Mouse (Mus musculus) midbrain, postnatal 0 days (tissue): ENCODE results near the gene Dnajc1. TPM values are rescaled to one million over a fixed set of nuclear protein-coding genes. Genes with fewer than 3 reads are reported as not detected.
A peak's percentile ranks its signal among the peaks of the same experiment; 100 is the strongest.

ENCODE experiments used
- ATAC-seq: fragments of 200-750 bp; cut with Nextera tagmentation; 2 replicates; pipeline ENCODE4 v1.8.0; 2017; ENCODE audit warnings: moderate number of reproducible peaks, mild to moderate bottlenecking, moderate TSS enrichment, moderate library complexity; ENCODE audit not compliant: low FRiP score
- DNase-seq: peaks from one replicate; pipeline ENCODE4 v3.0.0-alpha.2; 2015; ENCODE audit warnings: low spot score
- H3K27ac ChIP-seq: fragments of 300-500 bp; sonication (generic); 2 replicates; pipeline ENCODE4 v1.5.1; 2014; ENCODE audit warnings: low read depth, mild to moderate bottlenecking, low read length, mixed read lengths
- H3K27me3 ChIP-seq: fragments of 300-500 bp; sonication (generic); 2 replicates; pipeline ENCODE4 v1.6.1; 2014; ENCODE audit warnings: low read length, control low read depth, mixed read lengths; ENCODE audit not compliant: insufficient read depth
- H3K36me3 ChIP-seq: fragments of 300-500 bp; sonication (generic); 2 replicates; pipeline ENCODE4 v1.6.1; 2014; ENCODE audit warnings: low read length, control low read depth, mixed read lengths; ENCODE audit not compliant: insufficient read depth
- H3K4me1 ChIP-seq: fragments of 300-500 bp; sonication (generic); 2 replicates; pipeline ENCODE4 v1.6.1; 2014; ENCODE audit warnings: mild to moderate bottlenecking, control low read depth, antibody characterized with exemption, low read length, mixed read lengths; ENCODE audit not compliant: insufficient read depth
- H3K4me2 ChIP-seq: fragments of 300-500 bp; sonication (generic); 2 replicates; pipeline ENCODE4 v1.6.1; 2014; ENCODE audit warnings: low read depth, mild to moderate bottlenecking, low read length, mixed read lengths; ENCODE audit not compliant: poor library complexity, severe bottlenecking
- H3K4me3 ChIP-seq: fragments of 300-500 bp; sonication (generic); 2 replicates; pipeline ENCODE4 v1.5.1; 2014; ENCODE audit warnings: low read depth, mild to moderate bottlenecking, low read length, moderate library complexity
- H3K9ac ChIP-seq: fragments of 300-500 bp; sonication (generic); replicated peaks from 2 replicates; pipeline ENCODE4 v1.6.1; 2014; ENCODE audit warnings: mild to moderate bottlenecking, low read length, moderate library complexity, mixed read lengths; ENCODE audit not compliant: poor library complexity, severe bottlenecking
- H3K9me3 ChIP-seq: fragments of 300-500 bp; sonication (generic); 2 replicates; pipeline ENCODE4 v1.6.1; 2016; ENCODE audit warnings: low read length, control low read depth
- CTCF ChIP-seq: IDR thresholded peaks from 2 replicates; pipeline ENCODE4 v1.5.1; 2016; ENCODE audit warnings: antibody characterized with exemption, mild to moderate bottlenecking
- WGBS: fragments of 180-500 bp; shearing (Covaris S2); extraction: QIAGEN DNeasy Blood & Tissue Kit; methylation state at CpG from one replicate; pipeline ENCODE4 v1.1.7; 2014; 5-methylcytosine and 5-hydroxymethylcytosine counted together
- polyA plus RNA-seq: library from polyadenylated mRNA; unstranded; fragments of >200 nt; fragmentation: Nextera tagmentation; extraction: Ambion mirVana; gene quantifications from 2 replicates; pipeline ENCODE4 v1.2.1, GENCODE M21; 2015
- total RNA-seq: library from RNA; depleted of rRNA; stranded (reverse); fragments of >200 nt; gene quantifications from 2 replicates; pipeline ENCODE4 v1.2.3, GENCODE M21; 2014

The Dnajc1 gene
- total and polyA plus RNA-seq, 2 experiments from 2014 or later: 14.4 to 19.1 TPM

- no peaks in the 10 kb centered on the region for H3K4me1 ChIP-seq
- H3K27ac ChIP-seq: no peak overlapping the region
- H3K27me3 ChIP-seq: no peaks in the 10 kb centered on the region
- no peak overlapping the region for H3K4me2 ChIP-seq
- WGBS: over 99% methylated on average over 4 of the region's 4 CpGs
- DNase-seq: no peak
- no peak overlapping the region for H3K9ac ChIP-seq
- peaks cover 9% of the 10 kb centered on the region; the same call in 1 of the 2 replicates for H3K36me3 ChIP-seq
- TF ChIP-seq CTCF: peak; percentile 46
- H3K9me3 ChIP-seq: no peaks in the 10 kb centered on the region
- ATAC-seq: no peak
- H3K4me3 ChIP-seq: no peak overlapping the region
These were observed 189.7 kb downstream of the Dnajc1 start for GRCm38 (mm10) chr2:18202923-18203322.

- Histone ChIP-seq H3K4me3 (no peak overlapping the region), H3K9ac (no peak overlapping the region), H3K27me3 (no peaks in the 10 kb centered on the region), H3K4me1 (no peaks in the 10 kb centered on the region), H3K27ac (no peak overlapping the region), H3K36me3 (peaks cover 10% of the 10 kb centered on the region; the same call in 1 of the 2 replicates), H3K4me2 (no peak overlapping the region), H3K9me3 (no peaks in the 10 kb centered on the region)
- ATAC-seq (no peak), DNase-seq (no peak)
- WGBS: 98% methylated on average over 1 of the region's 1 CpGs
- no peak for TF ChIP-seq CTCF
These were observed 190.7 kb downstream of the Dnajc1 start for GRCm38 (mm10) chr2:18201820-18202462.

- Histone ChIP-seq H3K4me1 (no peaks in the 10 kb centered on the region), H3K27ac (no peak overlapping the region), H3K9me3 (no peaks in the 10 kb centered on the region), H3K4me3 (no peak overlapping the region), H3K36me3 (0 out of 2 replicates have a peak, but pooled peaks cover 3% of the 10 kb centered on the region), H3K4me2 (no peak overlapping the region), H3K27me3 (no peaks in the 10 kb centered on the region), H3K9ac (no peak overlapping the region)
- 68% methylated on average over 3 of the region's 3 CpGs for WGBS
- ATAC-seq (no peak), DNase-seq (peak; percentile 47)
- no peak for TF ChIP-seq CTCF
These were observed 196.8 kb downstream of the Dnajc1 start for GRCm38 (mm10) chr2:18195691-18196396.

- 0 out of 2 replicates have a peak, but pooled peaks cover 3% of the 10 kb centered on the region for H3K36me3 ChIP-seq
- ATAC-seq: no peak
- no peaks in the 10 kb centered on the region for H3K4me1 ChIP-seq
These were observed 197.3 kb downstream of the Dnajc1 start for GRCm38 (mm10) chr2:18195285-18195684.

GRCm38 (mm10) chr2:18188367-18188766 is 204.3 kb downstream of the Dnajc1 start:
- no peaks in the 10 kb centered on the region for H3K9me3 ChIP-seq
- TF ChIP-seq CTCF: no peak
- no peak for ATAC-seq
- no peaks in the 10 kb centered on the region for H3K27me3 ChIP-seq
- no peak overlapping the region for H3K4me2 ChIP-seq
- H3K9ac ChIP-seq: no peak overlapping the region
- H3K4me1 ChIP-seq: no peaks in the 10 kb centered on the region
- DNase-seq: no peak
- 98% methylated on average over 2 of the region's 2 CpGs for WGBS
- H3K27ac ChIP-seq: no peak overlapping the region
- 0 out of 2 replicates have a peak, but pooled peaks cover 3% of the 10 kb centered on the region for H3K36me3 ChIP-seq
- no peak overlapping the region for H3K4me3 ChIP-seq

More at GRCm38 (mm10) chr2:18195285-18195684, 197.3 kb downstream of the Dnajc1 start:
- TF ChIP-seq CTCF: no peak
- Histone ChIP-seq H3K9me3 (no peaks in the 10 kb centered on the region), H3K27me3 (no peaks in the 10 kb centered on the region), H3K9ac (no peak overlapping the region), H3K27ac (no peak overlapping the region), H3K4me2 (no peak overlapping the region), H3K4me3 (no peak overlapping the region)
- no peak for DNase-seq
- WGBS: 91% methylated on average over 4 of the region's 4 CpGs

GRCm38 (mm10) chr2:18183079-18183478 is 209.6 kb downstream of the Dnajc1 start:
- Histone ChIP-seq H3K9ac (no peak overlapping the region), H3K36me3 (peaks cover 3% of the 10 kb centered on the region; the same call in 1 of the 2 replicates), H3K4me3 (no peak overlapping the region), H3K4me1 (no peaks in the 10 kb centered on the region), H3K4me2 (no peak overlapping the region), H3K27ac (no peak overlapping the region), H3K9me3 (no peaks in the 10 kb centered on the region), H3K27me3 (no peaks in the 10 kb centered on the region)
- TF ChIP-seq CTCF: no peak
- no peak for DNase-seq
- ATAC-seq: no peak
